Mouse (Mus musculus): ENCODE data around the gene Pdlim5.
"Not testable (repeated sequence)": the region's sequence is repeated elsewhere in the genome, so short reads cannot be mapped to it uniquely, and the experiment has no call there.

Pdlim5 gene

GRCm38 (mm10) chr3:142395520-142396193 is at the start of gene Pdlim5:
TSS of gene Pdlim5 (minus strand) at chr3:142395696.
- peak; percentile 96 for DNase-seq (ENCODE audit: low read depth)

DNA sequence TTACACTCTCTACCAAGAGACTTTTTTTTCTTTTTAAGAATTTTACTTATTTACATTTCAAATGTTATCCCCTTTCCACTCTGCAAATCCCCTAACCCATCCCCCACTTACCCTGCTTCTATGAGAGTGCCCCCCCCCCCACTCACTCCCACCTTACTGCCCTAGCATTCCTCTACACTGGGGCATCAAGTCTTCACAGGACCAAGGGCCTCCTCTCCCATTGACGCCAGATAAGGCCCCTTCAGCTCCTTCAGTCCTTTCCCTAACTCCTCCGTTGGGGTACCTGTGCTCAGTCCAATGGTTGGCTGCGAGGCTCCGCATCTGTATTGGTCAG is 48.2 kb upstream of the Pdlim5 start:
- no peak for DNase-seq (ENCODE audit: low read depth)

GRCm38 (mm10) chr3:142443006-142443709 is 47.7 kb upstream of the Pdlim5 start:
- DNase-seq (ENCODE audit: low read depth), result peak; percentile 88

DNA sequence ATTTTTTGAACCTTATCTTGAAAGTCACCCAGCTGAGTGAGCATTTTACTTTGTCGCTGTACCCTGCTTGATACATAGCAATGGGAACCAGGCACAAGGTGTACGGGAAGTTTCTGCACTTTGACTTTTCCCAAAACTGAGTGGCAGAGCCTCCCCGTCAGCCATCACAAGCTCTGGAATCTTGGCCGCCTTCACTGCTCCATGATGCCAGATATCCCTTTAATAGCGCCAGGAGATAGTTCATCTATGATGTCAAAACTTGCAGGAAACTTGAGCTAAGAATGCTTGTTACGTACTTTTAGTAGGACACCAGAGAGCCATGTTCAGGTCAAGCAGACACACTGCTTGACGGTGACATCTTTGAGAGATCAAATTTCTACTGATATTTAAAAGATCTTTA is 46.7 kb upstream of the Pdlim5 start:
- no peak for DNase-seq (ENCODE audit: low read depth)

- no peak for DNase-seq (ENCODE audit: low read depth)
Observed at GRCm38 (mm10) chr3:142441142-142441541, 45.6 kb upstream of the Pdlim5 start.

- no peak for DNase-seq (ENCODE audit: low read depth)
Observed at GRCm38 (mm10) chr3:142440191-142440590, 44.7 kb upstream of the Pdlim5 start.

DNA sequence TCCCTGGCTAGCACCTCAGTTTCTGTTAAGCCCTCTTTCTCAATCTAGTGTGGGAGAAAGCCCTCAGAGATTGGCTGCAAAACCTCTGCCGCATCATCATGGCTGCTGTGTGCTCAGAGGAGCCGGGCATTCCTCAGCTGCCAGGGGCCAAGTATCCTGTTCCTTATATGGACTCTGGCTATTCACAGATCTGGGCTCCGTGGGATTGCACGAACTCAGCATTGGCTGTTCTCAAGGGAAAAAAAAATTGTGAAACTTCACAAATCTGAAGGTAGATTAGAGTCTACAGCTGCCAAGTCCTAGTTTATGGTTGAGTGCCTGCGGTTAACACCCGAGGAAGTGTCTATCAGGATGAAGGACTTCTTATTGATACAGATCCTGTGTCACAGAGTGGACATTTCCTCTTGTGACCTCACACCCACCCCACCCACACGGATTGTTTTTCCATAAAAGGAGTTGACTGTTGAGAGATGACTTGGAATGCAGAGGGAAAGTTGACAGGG is 44.1 kb upstream of the Pdlim5 start:
- no peak for DNase-seq (ENCODE audit: low read depth)

DNA sequence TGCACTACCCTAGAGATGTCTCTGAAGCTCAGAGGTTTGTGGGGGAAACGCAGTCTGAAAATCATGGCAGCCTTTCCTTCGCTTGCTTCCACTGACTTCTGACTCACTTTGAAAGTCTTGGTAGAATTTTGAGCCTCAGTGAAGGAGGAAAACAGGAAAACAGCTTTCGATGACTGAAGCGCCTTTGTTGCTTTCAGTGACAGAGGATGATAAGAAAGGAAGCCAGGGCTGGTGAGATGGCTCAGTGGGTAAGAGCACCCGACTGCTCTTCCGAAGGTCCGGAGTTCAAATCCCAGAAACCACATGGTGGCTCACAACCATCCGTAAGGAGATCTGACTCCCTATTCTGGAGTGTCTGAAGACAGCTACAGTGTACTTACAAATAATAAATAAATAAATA is 43.1 kb upstream of the Pdlim5 start:
- DNase-seq (ENCODE audit: low read depth), result not testable (repeated sequence)

DNA sequence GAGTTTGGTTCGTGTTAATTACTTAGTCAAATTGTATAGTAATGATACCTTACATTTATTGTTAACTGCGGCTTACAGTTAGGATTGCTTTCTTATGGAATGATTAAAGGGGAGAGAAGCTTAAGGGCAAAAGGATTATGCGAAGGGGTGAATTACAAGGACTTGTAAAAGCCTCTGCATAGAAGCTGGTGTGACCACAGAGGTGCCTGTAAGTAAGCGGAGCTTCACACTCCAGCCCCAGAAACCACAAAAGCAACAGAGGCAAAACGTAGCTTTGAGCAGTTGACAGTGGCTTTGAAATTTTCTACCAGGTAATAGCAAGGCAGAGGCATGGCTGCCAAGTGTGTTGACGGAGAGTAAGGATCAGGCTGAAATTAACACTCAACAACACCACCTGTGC is 41.3 kb upstream of the Pdlim5 start:
- no peak for DNase-seq (ENCODE audit: low read depth)

DNA sequence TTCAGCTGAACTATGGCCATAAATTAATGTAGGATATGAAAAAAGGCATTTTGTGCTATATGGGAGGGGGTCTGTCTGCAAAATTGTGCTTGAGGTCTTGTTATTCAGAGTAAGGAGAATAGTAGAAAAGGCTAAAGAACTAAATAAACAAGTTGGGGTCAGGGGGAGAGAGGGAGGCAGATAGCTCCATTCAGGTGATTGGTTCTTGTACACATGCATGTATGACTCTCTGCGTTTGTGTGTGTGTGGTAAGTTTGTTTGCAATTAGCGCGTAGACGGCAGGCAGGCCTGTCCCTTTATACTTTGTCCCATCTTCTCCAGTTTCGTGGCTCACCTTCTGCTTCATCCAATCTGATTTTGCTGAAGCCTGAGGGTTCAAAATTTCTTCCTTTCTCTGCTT is 40.7 kb upstream of the Pdlim5 start:
- no peak for DNase-seq (ENCODE audit: low read depth)

DNA sequence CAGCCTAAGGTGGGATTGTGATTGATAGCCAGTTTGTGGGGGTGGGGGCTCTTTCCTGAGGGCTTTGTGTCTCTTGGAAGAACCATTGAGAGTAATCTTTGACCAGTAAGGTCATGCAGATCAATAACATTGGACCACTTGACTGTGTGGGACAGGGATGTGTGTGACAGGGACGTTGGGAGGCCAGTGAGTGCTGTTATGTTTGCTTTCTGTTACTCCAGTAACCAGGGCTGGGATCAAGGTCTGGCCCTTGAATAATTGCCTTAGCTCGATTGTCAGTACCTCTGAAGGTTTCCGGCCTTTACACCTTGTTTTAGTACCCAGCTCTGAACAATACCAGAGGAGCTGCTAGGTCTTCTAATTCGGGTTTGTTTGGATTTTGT is 39.3 kb upstream of the Pdlim5 start:
- no peak for DNase-seq (ENCODE audit: low read depth)

DNA sequence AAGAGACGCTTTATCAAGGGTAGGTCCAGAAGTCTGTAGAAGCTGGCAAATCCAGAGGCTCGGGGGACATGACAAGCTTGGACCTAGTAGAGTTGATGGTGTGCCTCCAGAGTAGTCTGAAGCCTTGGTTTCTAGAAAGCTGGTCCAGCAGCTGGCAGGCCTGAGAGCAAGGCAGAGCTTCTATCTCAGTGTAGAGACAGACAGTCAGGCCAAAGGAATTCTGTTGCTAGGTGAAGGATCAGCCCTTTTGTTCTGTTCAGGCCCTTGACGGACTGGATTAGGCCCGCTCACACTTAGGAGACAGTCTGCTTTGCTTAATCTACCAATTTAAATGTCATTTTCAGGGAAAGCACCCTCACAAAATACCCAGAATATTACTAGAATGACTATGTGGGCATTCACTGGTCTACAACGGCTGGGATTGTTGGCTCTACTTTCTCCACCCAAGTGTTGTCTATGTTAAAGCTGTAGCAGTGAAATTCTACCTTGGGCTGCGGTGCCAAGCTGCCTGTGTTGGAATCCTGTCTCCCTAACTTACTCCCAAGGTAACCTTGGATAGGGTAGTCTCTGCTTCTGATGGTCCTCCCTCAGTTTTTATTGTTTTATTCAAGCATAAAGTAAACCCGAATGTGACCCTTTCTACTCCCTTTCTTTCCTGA is 38.8 kb upstream of the Pdlim5 start:
- no peak for DNase-seq (ENCODE audit: low read depth)

DNA sequence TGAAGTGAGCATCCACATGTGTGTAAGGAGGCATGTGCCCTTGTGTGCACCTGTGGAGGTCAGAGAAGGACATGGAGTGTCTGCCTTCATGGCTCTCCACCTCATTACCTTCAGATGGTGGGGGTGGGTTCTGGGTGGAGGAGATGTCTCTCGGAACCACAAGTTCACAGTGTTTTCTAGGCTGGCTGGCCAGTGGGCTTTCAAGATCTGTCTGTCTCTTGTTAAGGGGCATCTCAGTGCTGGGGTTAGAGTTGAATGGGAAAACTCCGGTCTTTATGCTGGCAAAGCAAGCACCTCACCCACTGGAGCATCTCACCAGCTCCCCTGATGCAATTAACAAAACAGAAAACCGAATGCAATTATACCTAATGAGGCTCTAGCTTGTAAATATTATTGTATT is 36.0 kb upstream of the Pdlim5 start:
- no peak for DNase-seq (ENCODE audit: low read depth)

DNA sequence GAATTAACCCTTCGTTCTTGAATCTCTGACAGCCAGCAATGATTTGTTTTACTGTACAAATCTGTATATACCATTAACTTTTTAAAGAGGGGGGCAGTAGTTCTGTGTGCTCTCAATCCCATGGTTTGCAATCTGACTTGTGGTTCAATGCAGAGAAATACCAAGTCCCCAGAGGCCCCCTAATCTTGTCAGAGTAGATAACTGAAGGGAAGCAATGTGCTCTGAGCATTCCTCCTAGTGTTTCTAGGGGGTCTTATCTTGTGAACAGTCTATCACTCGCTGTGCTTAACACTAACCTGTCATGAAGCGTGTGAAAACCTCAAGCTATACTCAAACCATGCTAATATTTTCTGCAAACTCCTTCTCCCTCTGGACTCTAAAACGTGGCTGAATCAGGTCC is 34.6 kb upstream of the Pdlim5 start:
- no peak for DNase-seq (ENCODE audit: low read depth)

GRCm38 (mm10) chr3:142426806-142427205 is 31.3 kb upstream of the Pdlim5 start:
- no peak for DNase-seq (ENCODE audit: low read depth)

DNA sequence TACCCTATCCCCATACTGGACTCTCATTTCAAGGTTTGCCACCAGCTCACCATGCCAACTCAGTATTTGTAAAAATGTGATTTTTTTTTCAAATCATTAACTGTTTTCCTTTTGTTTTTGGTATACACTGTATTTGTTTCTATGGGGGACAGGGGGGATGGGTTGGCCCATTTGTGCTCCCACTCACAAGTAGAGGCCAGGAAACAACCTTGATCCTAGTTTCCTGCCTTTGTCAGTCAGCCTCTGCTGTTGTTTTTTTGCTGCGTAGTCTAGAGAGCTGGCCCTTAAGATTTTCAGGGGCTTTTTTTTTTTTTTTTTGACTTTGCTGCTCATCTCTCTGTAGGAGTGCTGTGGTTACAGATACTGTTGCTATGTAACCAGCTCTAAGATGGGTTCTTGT is 28.6 kb upstream of the Pdlim5 start:
- no peak for DNase-seq (ENCODE audit: low read depth)

GRCm38 (mm10) chr3:142423501-142423917 is 28.0 kb upstream of the Pdlim5 start:
- DNase-seq (ENCODE audit: low read depth), result no peak

GRCm38 (mm10) chr3:142422229-142422628 is 26.7 kb upstream of the Pdlim5 start:
- DNase-seq (ENCODE audit: low read depth), result no peak

GRCm38 (mm10) chr3:142421470-142421869 is 26.0 kb upstream of the Pdlim5 start:
- DNase-seq (ENCODE audit: low read depth), result no peak

GRCm38 (mm10) chr3:142417996-142418395 is 22.5 kb upstream of the Pdlim5 start:
- no peak for DNase-seq (ENCODE audit: low read depth)

- DNase-seq (ENCODE audit: low read depth), result no peak
Observed at GRCm38 (mm10) chr3:142413345-142413885, 17.9 kb upstream of the Pdlim5 start.

DNA sequence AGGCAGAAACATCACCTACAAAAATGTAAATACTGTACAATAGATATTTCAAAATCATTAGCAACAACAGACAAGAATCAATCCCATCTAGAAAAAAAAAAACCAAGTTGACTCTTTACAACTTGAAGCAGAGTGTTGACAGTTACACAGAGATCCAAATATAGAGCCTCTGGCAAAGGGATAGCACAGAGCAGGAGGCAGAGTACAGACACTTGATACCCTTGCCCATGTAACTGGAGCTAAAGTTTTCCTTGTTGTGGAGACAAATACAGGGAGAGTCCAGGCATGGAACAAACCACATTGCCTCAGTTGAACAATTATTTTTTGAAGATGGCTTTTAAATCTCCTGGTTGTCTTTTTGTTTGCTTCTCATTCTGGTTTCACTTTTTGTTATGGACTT is 15.4 kb upstream of the Pdlim5 start:
- DNase-seq (ENCODE audit: low read depth), result no peak

Data from induced T-regulatory cell, adult 2 months (primary cell).